Mouse (Mus musculus) urinary bladder, postnatal 4 days (tissue): ENCODE data around the gene Myh10.

Source experiments
- DNase-seq, 2 experiments: peaks; one replicate each; pipeline ENCODE4 v3.0.0; 2021 to 2022; ENCODE audit warnings: low spot score in 2 of 2

Gene Myh10

GRCm38 (mm10) chr11:68745374-68746200 lies 54.2 kb downstream of the Myh10 start:
- DNase-seq: no peak

DNA sequence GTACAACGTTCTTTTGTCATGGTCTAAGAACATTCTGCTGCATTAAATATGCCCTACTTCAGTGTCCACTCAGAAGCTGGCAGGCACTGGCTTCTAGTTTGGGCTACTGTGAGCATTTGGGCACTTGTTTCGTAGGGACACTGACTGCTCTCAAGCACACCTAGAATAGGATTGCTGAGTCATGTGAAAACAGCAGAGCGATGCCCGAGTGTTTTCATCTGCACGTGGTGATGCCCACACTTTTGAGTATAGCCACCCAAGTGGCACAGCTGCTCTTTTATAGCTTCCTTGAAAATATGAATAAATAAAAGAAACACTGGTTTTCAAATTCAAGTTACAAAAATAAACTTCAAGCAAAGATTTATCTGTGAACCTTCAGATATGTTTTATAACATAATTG lies 56.8 kb downstream of the Myh10 start:
- no peak for DNase-seq

DNA sequence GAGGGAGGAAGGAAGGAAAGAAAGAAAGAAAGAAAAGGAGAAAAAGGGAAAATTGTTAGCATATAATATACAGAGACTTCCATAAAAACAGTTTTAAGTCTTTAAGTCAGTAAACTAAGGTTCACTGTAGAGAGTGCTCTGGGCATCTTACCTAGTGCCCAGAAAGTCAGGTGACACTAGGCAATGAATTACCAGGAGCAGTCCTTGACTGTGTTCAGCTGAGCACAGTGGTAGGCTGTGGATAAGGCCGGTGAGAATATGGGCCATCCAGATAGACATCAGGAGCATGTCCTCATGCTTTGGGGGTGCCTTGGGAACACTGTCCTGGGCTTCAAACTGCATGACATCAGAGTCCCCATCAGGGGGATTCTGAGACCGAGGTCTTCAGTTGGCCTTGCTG lies 58.8 kb downstream of the Myh10 start:
- DNase-seq: no peak

- DNase-seq: no peak
Measured at GRCm38 (mm10) chr11:68750938-68751337, 59.6 kb downstream of the Myh10 start.

DNA sequence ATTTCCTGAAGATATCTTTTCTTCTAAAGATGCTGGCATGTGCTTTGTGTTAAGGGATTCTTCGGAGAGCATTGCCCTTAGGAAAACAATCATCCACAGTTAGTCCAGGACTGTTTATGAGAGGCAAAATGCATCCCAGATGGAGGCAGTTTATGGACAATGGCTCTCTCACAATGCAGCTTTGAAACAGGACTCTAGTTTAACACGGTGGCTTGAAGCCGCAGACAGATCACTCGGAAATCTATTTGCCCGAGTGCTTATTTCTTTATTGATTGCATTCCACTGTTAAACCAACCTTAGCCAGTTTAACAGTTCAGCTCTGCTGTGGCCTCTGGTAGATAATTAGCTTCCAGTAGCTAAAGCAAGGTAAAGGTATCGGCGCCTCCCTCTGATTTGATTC lies 62.9 kb downstream of the Myh10 start:
- DNase-seq: no peak

GRCm38 (mm10) chr11:68756456-68757348 lies 65.3 kb downstream of the Myh10 start:
- no peak for DNase-seq

DNA sequence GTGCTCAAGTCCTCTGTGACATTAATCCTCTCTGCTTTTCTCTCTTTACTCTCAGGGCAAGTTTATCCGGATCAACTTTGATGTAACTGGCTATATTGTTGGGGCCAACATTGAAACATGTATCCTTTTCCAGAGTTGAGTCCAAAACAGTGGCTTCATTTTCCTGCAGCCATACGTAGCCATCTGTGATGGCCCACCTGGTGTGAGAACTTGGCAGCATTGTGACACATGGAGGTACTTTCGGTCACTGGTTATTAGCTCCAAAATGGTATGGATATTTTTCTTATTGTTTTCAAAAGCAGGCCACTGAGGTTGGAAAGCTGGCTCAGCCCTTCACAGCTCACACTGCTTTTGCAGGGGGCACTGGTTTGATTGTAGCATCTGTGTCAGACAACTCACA lies 68.3 kb downstream of the Myh10 start:
- no peak for DNase-seq

DNA sequence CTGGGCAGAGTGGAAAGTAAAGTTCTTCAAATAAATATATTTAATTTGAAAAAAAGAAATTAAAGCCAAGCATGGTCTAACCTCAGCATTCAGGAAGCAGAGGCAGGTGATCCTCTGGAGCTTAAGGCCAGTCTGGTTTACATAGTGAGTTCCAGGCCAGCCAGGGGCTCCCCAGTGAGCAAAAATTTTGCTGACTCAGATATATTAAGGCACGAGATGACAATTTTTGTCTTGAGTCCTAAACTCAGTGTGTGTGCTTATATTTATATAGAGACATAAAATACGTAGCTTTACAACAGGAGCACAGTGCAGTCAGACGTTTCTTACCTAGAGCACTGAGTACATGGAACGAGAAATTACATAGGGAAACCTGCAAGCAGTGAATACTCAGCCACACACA lies 69.8 kb downstream of the Myh10 start:
- DNase-seq: no peak

GRCm38 (mm10) chr11:68761664-68762063 lies 70.3 kb downstream of the Myh10 start:
- DNase-seq: no peak

GRCm38 (mm10) chr11:68764622-68765021 lies 73.3 kb downstream of the Myh10 start:
- DNase-seq: no peak

- no peak for DNase-seq
Measured at GRCm38 (mm10) chr11:68767762-68768542, 76.6 kb downstream of the Myh10 start.

GRCm38 (mm10) chr11:68769770-68770510 lies 78.6 kb downstream of the Myh10 start:
- DNase-seq: no peak

DNA sequence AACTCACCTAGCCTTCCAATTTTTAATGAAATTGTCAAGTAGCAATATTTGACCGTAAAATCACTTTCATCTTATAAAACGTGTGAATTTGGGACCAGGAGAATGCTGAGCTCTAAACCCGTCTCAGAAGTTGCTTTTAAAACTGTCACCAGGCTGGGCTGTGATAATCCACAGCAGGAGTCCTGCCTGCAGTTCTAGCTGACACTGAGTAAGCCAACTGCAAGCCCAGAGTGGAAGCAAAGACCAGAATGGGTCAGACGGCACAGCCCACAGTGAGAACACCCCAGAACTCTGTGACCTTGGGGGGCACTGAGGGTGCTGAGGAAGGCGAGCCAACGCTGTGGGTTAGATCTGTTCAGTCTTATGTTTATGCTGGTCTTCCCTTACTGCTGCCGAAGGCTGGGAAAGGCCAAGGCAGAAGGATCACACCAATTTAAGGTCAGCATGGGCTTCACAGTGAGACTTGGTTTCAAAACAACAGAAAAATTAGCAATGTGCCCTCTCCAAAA lies 84.8 kb downstream of the Myh10 start:
- DNase-seq: no peak

GRCm38 (mm10) chr11:68777933-68778332 lies 86.6 kb downstream of the Myh10 start:
- DNase-seq: no peak

DNA sequence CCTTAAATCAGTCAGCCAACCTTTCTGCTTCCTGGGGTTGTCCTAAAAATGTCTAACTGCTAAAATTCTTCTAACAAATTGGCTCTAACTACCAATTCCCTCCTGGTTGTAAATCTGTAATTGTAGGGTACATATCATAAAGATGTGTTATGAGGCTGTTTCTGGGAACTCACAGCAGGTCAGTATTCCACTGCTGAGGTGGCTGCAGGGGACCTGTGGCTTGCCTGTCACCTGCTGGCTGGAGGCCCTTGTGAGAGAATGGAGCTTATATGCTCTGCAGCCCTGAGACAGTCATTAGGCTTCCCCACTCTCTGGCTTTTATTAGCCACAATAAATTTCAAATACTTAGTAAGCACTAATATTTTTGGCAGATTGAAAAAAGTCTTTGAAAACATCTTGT lies 87.5 kb downstream of the Myh10 start:
- no peak for DNase-seq

DNA sequence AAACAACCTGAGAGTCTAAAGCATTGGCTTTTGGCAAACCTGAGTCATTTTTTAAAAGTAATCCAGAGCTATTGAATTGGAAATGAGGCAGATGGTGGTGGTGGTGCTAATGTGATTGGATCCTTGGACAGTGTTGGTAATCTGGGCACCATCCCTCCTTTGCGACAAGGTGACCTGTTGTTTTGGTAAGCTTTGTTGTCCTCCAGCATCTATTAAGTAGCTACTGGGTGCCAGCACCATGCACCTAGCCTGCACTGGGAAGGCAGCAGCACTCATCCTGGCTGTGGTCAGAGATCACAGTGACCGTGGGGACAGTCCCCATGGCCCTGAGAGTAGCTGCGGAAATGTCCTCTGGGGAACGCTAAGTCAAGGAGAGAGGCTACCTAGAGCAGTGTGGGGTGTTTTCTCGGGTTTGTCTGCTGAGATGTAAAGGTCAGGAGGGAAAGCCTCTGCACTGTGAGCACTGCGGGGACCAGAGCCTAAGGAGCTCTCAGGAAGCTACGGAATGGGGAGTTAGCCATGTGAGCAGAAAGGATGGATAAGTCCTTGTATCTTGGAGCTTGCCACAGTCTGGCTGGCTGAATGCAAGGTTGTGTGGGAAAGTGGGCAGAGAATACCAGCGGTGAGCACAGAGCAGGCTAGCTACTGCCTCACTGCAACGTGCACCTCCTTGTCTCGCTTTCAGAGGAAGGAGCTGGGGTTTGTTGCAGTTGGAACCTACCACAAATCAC lies 88.5 kb downstream of the Myh10 start:
- DNase-seq: no peak

GRCm38 (mm10) chr11:68780466-68781114 lies 89.2 kb downstream of the Myh10 start:
- no peak for DNase-seq

- DNase-seq: no peak
Measured at GRCm38 (mm10) chr11:68782336-68782735, 91.0 kb downstream of the Myh10 start.

DNA sequence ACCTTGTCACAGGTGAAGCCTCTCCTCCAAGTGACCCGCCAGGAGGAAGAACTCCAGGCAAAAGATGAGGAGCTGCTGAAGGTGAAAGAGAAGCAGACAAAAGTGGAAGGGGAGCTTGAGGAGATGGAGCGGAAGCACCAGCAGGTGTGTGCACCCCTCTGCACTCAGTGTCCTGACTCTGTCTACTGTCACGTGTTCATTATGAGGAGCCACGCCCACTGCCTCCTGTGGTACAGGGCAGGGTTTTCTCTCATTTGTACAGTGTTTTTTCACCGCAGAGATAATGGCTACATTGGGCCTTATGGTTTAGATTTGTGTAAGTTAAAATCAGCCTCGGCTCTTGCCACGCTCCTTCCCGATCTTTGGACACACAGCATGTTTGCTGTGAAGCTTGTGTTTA lies 94.5 kb downstream of the Myh10 start:
- DNase-seq: no peak

DNA sequence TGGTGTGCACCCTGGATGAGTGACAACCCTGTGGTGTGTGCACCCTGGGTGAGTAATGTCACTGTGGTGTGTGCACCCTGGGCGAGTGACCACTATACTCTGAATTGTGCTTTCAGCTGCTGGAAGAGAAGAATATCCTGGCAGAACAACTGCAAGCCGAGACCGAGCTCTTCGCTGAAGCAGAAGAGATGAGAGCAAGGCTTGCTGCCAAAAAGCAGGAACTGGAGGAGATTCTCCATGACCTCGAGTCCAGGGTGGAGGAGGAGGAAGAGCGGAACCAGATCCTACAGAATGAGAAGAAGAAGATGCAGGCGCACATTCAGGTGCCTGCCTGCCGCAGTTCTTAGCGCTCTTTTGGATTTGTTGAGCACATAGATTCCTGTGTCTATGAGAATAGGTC lies 95.9 kb downstream of the Myh10 start:
- DNase-seq: no peak
